Mouse (Mus musculus) R1 (cell line): ENCODE measurements at regions not wholly inside any gene's neighbourhood (a gene's known extent, or its start where the extent isn't known, plus 50 kb on each side); places are given as distances from the start of the nearest gene placed in this dataset.
A peak's percentile ranks its signal among the peaks of the same experiment; 100 is the strongest.

Source experiments
- DNase-seq: peaks from one replicate; pipeline ENCODE4 v3.0.0-alpha.2; 2018; ENCODE audit warnings: low read depth, low spot score

- DNase-seq: peak; percentile 60
Measured at GRCm38 (mm10) chr7:139323026-139323425, 65.9 kb upstream of the Inpp5a start.

DNA sequence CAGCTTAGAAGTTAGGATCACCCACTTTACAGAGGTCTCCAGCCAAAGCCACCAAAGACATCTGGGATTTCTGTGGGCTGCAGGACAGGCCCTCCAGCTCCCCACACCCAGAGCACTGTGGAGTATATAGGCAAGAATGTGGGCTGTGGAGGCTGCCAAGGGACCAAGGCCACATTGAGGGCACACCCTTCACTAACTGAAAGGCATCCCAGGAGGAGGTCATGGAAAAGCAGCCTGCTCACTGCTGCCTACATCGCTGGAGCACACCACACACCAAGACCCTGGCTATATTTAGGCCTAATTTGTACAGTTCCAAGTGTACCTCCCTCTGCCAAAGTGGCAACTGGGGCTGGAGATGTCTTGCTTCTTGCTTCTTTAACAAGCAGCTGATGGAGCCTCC lies 61.9 kb upstream of the Inpp5a start:
- no peak for DNase-seq

GRCm38 (mm10) chr7:139332791-139333190 lies 56.1 kb upstream of the Inpp5a start:
- no peak for DNase-seq

GRCm38 (mm10) chr7:139337998-139338397 lies 50.9 kb upstream of the Inpp5a start:
- DNase-seq: peak; percentile 38
